Mouse (Mus musculus) liver, embryonic 13.5 days (tissue): ENCODE data around the gene Padi4. TPM values are rescaled to one million over a fixed set of nuclear protein-coding genes. Genes with fewer than 3 reads are reported as not detected.
A peak's percentile ranks its signal among the peaks of the same experiment; 100 is the strongest.

Experiments
- ATAC-seq: fragments of 200-750 bp; cut with Nextera tagmentation; 2 replicates; pipeline ENCODE4 v1.8.0; 2017; ENCODE audit warnings: low read depth, mild to moderate bottlenecking, moderate number of reproducible peaks, moderate library complexity
- DNase-seq: peaks from one replicate; pipeline ENCODE4 v3.0.0; 2022
- H3K27ac ChIP-seq: fragments of 300-500 bp; sonication (generic); 2 replicates; pipeline ENCODE4 v1.5.1; 2015; ENCODE audit warnings: moderate library complexity, mild to moderate bottlenecking, inconsistent platforms
- H3K27me3 ChIP-seq: fragments of 300-500 bp; sonication (generic); 2 replicates; pipeline ENCODE4 v1.6.1; 2015; ENCODE audit warnings: mild to moderate bottlenecking, inconsistent platforms
- H3K36me3 ChIP-seq: fragments of 300-500 bp; sonication (generic); 2 replicates; pipeline ENCODE4 v1.6.1; 2015; ENCODE audit warnings: mild to moderate bottlenecking, inconsistent platforms
- H3K4me1 ChIP-seq: fragments of 300-500 bp; sonication (generic); replicated peaks from 2 replicates; pipeline ENCODE4 v1.6.1; 2015; ENCODE audit warnings: inconsistent platforms
- H3K4me2 ChIP-seq: fragments of 300-500 bp; sonication (generic); 2 replicates; pipeline ENCODE4 v1.6.1; 2015; ENCODE audit warnings: inconsistent platforms, mild to moderate bottlenecking, moderate library complexity
- H3K4me3 ChIP-seq: fragments of 300-500 bp; sonication (generic); replicated peaks from 2 replicates; pipeline ENCODE4 v1.5.1; 2015; ENCODE audit warnings: mild to moderate bottlenecking, inconsistent platforms
- H3K9ac ChIP-seq: fragments of 300-500 bp; sonication (generic); 2 replicates; pipeline ENCODE4 v1.6.1; 2015; ENCODE audit warnings: mild to moderate bottlenecking, inconsistent platforms
- H3K9me3 ChIP-seq: fragments of 300-500 bp; sonication (generic); replicated peaks from 2 replicates; pipeline ENCODE4 v1.6.1; 2016; ENCODE audit warnings: inconsistent platforms
- WGBS: fragments of 180-500 bp; shearing (Covaris S2); methylation state at CpG from one replicate; pipeline ENCODE4 v1.1.7; 2015; ENCODE audit not compliant: insufficient replicate concordance; 5-methylcytosine and 5-hydroxymethylcytosine counted together
- polyA plus RNA-seq: library from polyadenylated mRNA; unstranded; fragments of >200 nt; fragmentation: Nextera tagmentation; extraction: Ambion mirVana; gene quantifications from 2 replicates; pipeline ENCODE4 v1.2.1, GENCODE M21; 2015

Gene Padi4
- polyA plus RNA-seq: 0.36 and 0.37 TPM in 2 replicates

DNA sequence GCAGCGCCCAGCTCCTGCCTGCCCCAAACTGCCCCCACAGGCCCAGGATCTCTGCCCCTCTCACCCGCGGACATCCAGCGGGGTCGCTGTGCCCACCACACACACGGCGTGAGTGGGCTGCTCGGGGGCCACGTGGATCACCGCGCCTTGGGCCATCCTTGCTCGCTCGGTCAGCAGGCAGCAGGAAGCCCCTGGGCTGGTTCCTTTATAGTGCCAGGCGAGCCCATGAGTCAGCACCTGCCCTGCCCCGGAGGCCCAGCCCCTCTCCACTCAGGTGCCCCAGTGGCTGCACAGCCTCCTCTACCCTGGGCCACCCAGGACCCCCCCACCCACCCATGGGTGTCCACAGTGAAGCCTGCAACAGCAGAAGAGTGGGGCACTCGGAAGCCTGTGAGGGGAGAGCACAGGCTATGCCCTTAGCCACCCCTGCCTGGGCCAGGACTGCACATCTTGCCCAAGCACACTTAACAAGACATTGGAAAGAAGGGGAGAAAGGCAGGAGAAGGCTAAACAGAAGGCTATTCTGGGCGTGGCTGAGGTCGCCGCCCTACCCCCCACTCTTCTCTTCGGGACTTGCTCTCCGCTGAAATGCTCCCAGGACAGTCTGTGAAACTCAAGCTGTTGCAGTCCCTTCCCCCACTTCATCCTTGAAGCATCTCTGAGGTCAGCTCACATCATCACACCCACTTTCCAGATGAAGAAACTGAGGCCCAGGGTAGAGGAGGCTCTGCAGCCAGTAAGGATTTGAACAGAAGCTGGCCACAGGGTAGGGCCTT is at the start of gene Padi4:
Gene Padi4 (minus strand): TSS at position 212 of the 776 bp plus-strand sequence.
- no peak for DNase-seq
- Histone ChIP-seq H3K4me1 (peaks cover 20% of the 10 kb centered on the region), H3K9me3 (no peaks in the 10 kb centered on the region), H3K9ac (no peak within 1 kb of the TSS), H3K4me2 (no peak within 1 kb of the TSS), H3K4me3 (no peak within 1 kb of the TSS), H3K27me3 (no peaks in the 10 kb centered on the region), H3K36me3 (no peaks in the 10 kb centered on the region), H3K27ac (no peak within 1 kb of the TSS)
- ATAC-seq: no peak
- 75% methylated on average over 21 of the region's 21 CpGs for WGBS

DNA sequence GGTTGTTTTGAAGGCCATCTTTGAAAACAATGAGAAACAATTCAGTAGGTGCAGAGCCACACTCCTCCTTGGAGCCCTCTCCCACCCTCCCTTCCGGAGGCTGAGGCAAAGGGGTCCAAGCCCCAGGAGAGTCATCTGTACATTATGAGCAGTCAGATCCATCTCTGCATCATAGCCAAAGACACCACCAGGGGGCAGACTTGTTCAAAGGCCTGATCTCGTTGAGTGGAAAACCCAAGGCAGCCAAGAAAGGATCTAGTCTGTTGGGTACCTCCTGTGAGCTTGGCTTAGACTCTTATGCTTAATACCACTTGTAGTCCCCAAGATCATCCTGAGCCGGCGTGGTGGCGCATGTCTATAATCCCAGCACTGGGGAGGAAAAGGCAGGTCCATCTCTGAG is 48.0 kb upstream of the Padi4 start:
- 54% methylated on average over 5 of the region's 5 CpGs for WGBS
- H3K27ac ChIP-seq: no peak overlapping the region
- no peak overlapping the region for H3K9ac ChIP-seq
- peak; percentile 53 for DNase-seq
- ATAC-seq: 0 out of 2 replicates have a peak, but pooled peaks have one; percentile 14
- peaks cover 3% of the 10 kb centered on the region for H3K4me1 ChIP-seq
- no peaks in the 10 kb centered on the region for H3K36me3 ChIP-seq
- no peaks in the 10 kb centered on the region for H3K9me3 ChIP-seq
- no peak overlapping the region for H3K4me3 ChIP-seq
- no peak overlapping the region for H3K4me2 ChIP-seq
- H3K27me3 ChIP-seq: peaks cover 9% of the 10 kb centered on the region; the same call in 1 of the 2 replicates

DNA sequence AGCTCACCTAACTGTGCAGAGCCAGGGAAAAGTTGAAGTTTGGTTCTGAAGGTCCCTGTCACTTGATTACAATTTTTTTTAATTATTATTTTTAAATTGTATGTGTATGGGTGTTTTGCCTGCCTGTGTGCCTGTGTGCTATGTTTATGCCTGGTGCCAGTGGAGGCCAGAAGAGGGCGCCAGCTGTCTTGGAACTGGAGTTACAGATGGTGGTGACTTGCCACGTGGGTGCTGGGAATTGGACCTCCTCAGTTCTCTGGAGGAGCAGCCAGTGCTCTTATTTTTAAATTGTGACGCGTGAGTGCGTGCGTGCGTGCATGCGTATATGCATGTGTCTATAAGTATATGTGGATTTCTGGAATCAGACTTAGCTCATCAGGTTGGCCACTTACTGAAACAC is 43.4 kb upstream of the Padi4 start:
- Histone ChIP-seq H3K9me3 (no peaks in the 10 kb centered on the region), H3K36me3 (no peaks in the 10 kb centered on the region), H3K4me3 (no peak overlapping the region), H3K9ac (no peak overlapping the region), H3K27ac (no peak overlapping the region), H3K27me3 (peaks cover 11% of the 10 kb centered on the region; the same call in 1 of the 2 replicates), H3K4me1 (peaks cover 48% of the 10 kb centered on the region), H3K4me2 (no peak overlapping the region)
- ATAC-seq (no peak), DNase-seq (no peak)
- 86% methylated on average over 8 of the region's 8 CpGs for WGBS

DNA sequence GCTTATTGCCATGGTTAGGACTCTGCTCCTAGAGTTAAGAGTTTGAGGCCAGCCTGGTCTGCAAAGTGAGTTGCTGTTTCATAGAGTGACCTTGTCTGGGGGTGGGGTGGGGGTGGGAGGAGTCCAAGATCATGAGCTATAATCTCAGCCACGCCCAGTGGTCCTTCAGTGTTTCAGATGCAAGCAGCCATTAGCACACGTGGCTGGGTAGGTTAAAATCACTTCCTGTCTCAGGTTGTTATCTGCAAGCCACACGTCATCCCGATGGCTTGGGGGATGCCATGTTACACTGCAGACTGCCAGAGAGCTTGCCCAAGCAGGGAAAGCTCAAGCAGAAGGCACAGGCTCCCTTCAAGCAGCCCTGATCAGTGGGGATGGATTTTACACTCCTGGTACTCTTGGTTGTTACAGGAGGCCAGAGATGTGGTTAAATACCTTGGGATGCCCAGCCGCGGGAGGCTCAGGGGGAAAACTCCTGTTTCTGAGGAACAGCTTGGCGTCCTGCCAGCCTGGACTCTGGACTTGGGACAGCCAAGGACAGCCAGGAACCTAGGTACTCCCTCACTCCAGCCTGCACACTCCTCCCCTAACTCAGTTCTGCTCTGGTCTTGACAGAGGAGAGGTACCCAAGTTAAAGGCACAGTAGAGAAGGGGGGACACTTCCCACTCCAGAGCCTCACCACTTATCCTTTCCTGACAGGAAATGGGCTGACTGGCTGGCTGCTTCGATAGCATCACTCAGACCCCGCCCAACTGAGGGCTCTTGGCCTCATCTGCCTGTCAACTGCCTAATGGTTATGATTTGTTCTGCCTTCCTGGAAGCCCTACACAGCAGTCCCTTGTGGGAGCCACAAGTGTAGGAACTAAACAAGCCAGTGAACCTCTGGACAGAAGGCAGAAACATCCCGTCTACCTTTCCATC is 42.2 kb upstream of the Padi4 start:
- peak; percentile 56 for ATAC-seq
- Histone ChIP-seq H3K4me2 (peak overlapping the region; percentile 79), H3K27ac (0 out of 2 replicates have a peak overlapping the region, but pooled peaks have one; percentile 8), H3K9ac (0 out of 2 replicates have a peak overlapping the region, but pooled peaks have one; percentile 9), H3K4me1 (peaks cover 60% of the 10 kb centered on the region), H3K27me3 (peaks cover 15% of the 10 kb centered on the region; the same call in 1 of the 2 replicates), H3K36me3 (no peaks in the 10 kb centered on the region), H3K4me3 (no peak overlapping the region), H3K9me3 (no peaks in the 10 kb centered on the region)
- peak; percentile 70 for DNase-seq
- WGBS: 4% methylated on average over 10 of the region's 10 CpGs

DNA sequence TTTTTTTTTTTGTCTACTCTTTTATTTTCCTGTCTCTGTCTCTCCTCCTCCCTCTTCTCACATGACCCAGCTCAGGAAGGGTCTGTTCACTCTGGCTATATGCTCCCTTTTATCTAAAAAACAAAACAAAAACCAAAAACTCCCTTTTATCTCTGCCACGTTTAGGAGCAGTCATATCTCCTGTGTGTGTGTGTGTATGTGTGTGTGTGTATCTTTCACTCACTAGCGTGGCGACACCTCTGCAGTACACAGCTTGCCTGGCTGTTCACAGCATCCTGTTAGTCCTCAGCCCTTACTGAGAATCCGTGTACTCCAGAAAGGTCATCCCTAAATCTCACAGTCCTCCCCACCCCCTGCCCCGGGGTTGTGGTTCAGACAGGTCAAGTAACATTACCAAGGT is 41.5 kb upstream of the Padi4 start:
- Histone ChIP-seq H3K4me3 (no peak overlapping the region), H3K27me3 (peaks cover 15% of the 10 kb centered on the region; the same call in 1 of the 2 replicates), H3K4me1 (peaks cover 66% of the 10 kb centered on the region), H3K27ac (no peak overlapping the region), H3K36me3 (no peaks in the 10 kb centered on the region), H3K9ac (peak overlapping the region; percentile 9; the same call in 1 of the 2 replicates), H3K9me3 (no peaks in the 10 kb centered on the region), H3K4me2 (peak overlapping the region; percentile 79)
- ATAC-seq (peak; percentile 27; the same call in 1 of the 2 replicates), DNase-seq (no peak)
- WGBS: 17% methylated on average over 5 of the region's 5 CpGs

DNA sequence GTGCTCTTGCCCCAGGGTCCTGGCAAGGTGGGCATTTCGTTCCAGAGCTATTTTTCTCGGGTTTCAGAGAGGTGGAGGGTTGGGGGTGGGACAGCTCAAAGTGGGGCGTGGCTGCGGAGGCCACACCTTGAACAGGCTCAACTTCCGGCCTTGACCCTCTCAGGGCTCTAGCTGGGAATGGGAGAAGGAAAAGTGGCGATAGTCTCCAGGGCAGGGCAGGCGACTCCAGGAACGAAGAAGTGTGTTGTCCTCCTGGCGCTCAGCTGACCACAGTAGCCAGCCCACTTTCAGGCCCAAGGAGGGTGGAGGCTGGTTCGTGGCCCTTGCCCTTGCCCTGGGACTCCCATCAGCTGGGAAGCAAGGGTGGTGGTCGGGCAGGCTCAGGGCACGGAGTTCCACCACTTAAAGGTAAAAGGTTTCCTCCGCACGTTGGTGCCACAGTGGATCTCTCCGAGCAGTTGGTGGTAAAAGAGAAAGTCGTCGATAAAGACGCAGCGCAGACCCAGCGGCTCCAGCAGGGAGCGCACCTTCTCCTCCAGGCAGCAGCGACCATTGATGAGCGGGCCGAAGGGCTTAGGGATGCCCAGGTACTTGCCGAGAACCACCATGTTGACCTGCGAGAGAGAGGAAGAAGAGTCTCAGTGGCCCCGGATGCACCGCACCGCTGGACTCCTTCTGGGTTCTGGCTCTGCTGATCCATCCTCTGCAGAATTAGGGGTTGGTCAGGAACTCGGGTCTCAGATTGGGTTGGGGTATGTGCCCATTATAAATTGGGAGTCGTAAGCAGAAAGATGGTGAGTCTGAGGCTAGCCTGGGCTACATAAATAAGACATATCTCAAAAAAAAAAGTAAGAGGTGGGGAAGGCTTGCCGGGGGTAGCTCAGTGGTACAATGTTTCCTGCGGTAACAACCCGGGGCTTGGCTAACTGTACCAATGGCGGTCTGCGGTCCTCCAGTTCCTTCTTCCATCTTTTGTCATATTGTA is 40.5 kb upstream of the Padi4 start:
- H3K27me3 ChIP-seq: peaks cover 15% of the 10 kb centered on the region; the same call in 1 of the 2 replicates
- peak; percentile 43; the same call in 1 of the 2 replicates for ATAC-seq
- WGBS: 19% methylated on average over 36 of the region's 36 CpGs
- peak overlapping the region; percentile 79 for H3K4me2 ChIP-seq
- H3K4me1 ChIP-seq: peaks cover 76% of the 10 kb centered on the region
- H3K9ac ChIP-seq: peak overlapping the region; percentile 67
- H3K27ac ChIP-seq: no peak overlapping the region
- H3K36me3 ChIP-seq: no peaks in the 10 kb centered on the region
- peak overlapping the region; percentile 65 for H3K4me3 ChIP-seq
- DNase-seq: peak; percentile 22
- H3K9me3 ChIP-seq: no peaks in the 10 kb centered on the region

DNA sequence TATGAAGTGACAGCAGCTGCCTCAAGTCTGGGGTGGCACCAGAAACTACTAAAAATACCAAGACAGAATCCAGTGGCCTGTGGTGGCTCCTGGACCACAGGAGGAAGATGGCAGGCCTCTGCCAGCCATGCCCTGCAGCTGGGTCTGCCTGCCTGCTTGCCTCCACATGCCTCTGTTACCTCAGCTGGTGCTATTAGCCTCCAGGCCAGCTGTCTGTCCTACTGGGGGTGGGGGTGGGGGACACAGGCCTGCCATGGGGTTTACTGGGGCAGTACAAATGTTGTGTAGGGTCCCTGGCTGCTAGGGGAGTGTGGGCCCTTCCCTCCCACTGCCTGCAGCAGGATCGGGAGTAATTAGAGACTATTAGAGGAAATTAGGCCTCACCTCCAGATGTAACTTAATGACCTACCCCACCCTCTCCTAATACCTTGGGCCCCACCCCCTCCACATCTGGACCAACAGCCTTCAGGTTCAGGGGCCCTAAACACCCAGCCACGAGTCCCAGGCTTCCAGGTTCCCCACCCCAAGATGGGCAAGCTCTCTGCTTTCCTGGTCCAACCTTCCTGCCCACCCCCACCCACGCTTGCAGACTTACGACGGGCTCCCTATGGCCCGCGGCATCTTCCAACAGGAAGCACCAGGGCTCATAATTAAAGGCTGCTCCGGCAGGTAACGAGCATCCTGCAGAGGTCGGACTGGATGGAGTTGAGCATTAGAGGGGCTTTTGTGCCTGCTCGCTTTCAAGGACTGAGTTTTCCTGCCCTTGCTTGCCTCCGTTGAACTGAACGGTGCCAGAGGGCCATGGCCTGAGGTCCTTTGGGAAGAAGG is 39.5 kb upstream of the Padi4 start:
- no peaks in the 10 kb centered on the region for H3K36me3 ChIP-seq
- H3K27ac ChIP-seq: no peak overlapping the region
- peaks cover 16% of the 10 kb centered on the region for H3K27me3 ChIP-seq
- H3K4me1 ChIP-seq: peaks cover 85% of the 10 kb centered on the region
- H3K9ac ChIP-seq: peak overlapping the region; percentile 67; the same call in 1 of the 2 replicates
- ATAC-seq: no peak
- H3K4me2 ChIP-seq: peak overlapping the region; percentile 79
- peak overlapping the region; percentile 65 for H3K4me3 ChIP-seq
- DNase-seq: no peak
- 39% methylated on average over 13 of the region's 13 CpGs for WGBS
- no peaks in the 10 kb centered on the region for H3K9me3 ChIP-seq

DNA sequence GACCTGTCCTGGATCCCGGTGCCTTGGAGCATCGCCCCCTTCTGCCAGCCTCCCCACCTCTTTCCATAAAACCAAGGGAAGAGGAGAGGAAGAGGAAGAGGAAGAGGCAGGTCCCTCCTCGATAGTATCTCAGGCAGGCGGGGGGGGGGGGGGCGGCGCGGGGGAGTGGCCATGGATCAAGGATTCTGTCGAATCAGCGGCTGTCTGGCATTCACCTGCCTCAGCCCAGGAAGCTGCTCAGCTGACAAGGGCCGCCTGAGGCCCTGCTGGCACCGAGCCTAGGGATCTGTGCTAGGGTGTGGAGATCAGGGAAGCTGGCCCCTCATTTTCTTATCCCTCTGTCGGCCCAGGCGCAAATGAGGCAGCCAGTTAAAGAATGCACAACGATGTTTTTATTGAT is 38.6 kb upstream of the Padi4 start:
- DNase-seq (no peak), ATAC-seq (no peak)
- WGBS: 11% methylated on average over 11 of the region's 14 CpGs
- no peaks in the 10 kb centered on the region for H3K9me3 ChIP-seq
- H3K36me3 ChIP-seq: no peaks in the 10 kb centered on the region
- H3K4me2 ChIP-seq: peak overlapping the region; percentile 79
- peaks cover 85% of the 10 kb centered on the region for H3K4me1 ChIP-seq
- H3K27ac ChIP-seq: peak overlapping the region; percentile 53
- H3K4me3 ChIP-seq: 0 out of 2 replicates have a peak overlapping the region, but pooled peaks have one; percentile 4
- H3K9ac ChIP-seq: no peak overlapping the region; the same call in 1 of the 2 replicates
- H3K27me3 ChIP-seq: peaks cover 20% of the 10 kb centered on the region

DNA sequence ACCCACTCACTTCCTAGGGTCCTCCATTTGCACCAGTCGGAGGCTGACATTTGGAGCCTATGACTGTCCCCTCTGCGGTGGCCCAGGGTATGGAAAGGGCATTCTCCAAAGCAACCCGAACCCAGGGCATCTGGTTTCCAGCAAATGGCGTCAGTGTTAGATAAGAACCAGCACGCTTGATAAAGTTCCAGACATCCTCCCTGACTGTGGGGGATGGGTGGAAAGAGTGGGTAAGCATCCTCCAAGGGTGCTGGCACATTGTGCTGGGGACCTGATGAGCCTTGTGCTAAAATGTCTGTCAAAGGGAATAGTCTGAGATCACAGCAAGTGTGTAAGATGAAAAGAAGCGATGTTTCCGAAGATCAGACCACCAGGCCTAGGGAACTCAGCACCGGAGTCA is 38.2 kb upstream of the Padi4 start:
- Histone ChIP-seq H3K4me3 (0 out of 2 replicates have a peak overlapping the region, but pooled peaks have one; percentile 4), H3K4me1 (peaks cover 84% of the 10 kb centered on the region)
- WGBS: 22% methylated on average over 8 of the region's 8 CpGs

More for the DNA sequence above, 38.2 kb upstream of the Padi4 start:
- DNase-seq (no peak), ATAC-seq (0 out of 2 replicates have a peak, but pooled peaks have one; percentile 11)
- Histone ChIP-seq H3K4me2 (peak overlapping the region; percentile 79), H3K27me3 (peaks cover 20% of the 10 kb centered on the region), H3K36me3 (no peaks in the 10 kb centered on the region), H3K9ac (no peak overlapping the region; the same call in 1 of the 2 replicates), H3K27ac (no peak overlapping the region; the same call in 1 of the 2 replicates), H3K9me3 (no peaks in the 10 kb centered on the region)
